Mouse (Mus musculus) myocyte (in vitro differentiated cells): ENCODE results near the gene Man2a2. TPM values are rescaled to one million over a fixed set of nuclear protein-coding genes. Genes with fewer than 3 reads are reported as not detected.

Experiments used
- H3K27me3 ChIP-seq: one replicate; pipeline ENCODE4 v1.6.1; 2011; ENCODE audit not compliant: control insufficient read depth, insufficient read depth, insufficient read length
- H3K36me3 ChIP-seq: one replicate; pipeline ENCODE4 v1.6.1; 2011; ENCODE audit not compliant: control insufficient read depth, insufficient read depth
- H3K4me2 ChIP-seq: one replicate; pipeline ENCODE4 v1.6.1; 2011; ENCODE audit warnings: low read depth, control low read depth
- H3K4me3 ChIP-seq: one replicate; pipeline ENCODE4 v1.5.1; 2011; ENCODE audit warnings: mild to moderate bottlenecking, control low read depth, moderate library complexity
- H3K79me2 ChIP-seq: one replicate; pipeline ENCODE4 v1.6.1; 2011; ENCODE audit not compliant: control insufficient read depth, insufficient read depth
- H3ac ChIP-seq: one replicate; pipeline ENCODE4 v1.6.1; 2011; ENCODE audit not compliant: control insufficient read depth, insufficient read length
- CEBPB ChIP-seq: IDR thresholded peaks from 2 replicates; pipeline ENCODE4 v1.6.1; 2011; ENCODE audit warnings: mild to moderate bottlenecking, moderate library complexity; ENCODE audit not compliant: poor library complexity, insufficient read depth, severe bottlenecking
- E2F4 ChIP-seq: IDR thresholded peaks from one replicate; pipeline ENCODE4 v1.6.1; 2011; ENCODE audit warnings: mild to moderate bottlenecking, control low read depth, moderate library complexity; ENCODE audit not compliant: insufficient read depth
- MAX ChIP-seq: IDR thresholded peaks from one replicate; pipeline ENCODE4 v1.6.1; 2011; ENCODE audit warnings: low read depth, mild to moderate bottlenecking, control low read depth
- MYOD1 ChIP-seq, 3 experiments: IDR thresholded peaks; one replicate each; pipeline ENCODE4 v1.6.1; 2011; ENCODE audit warnings: control low read depth in 2 of 3, low read depth in 2 of 3, mild to moderate bottlenecking in 2 of 3, moderate library complexity in 1 of 3; ENCODE audit not compliant: insufficient read length in 2 of 3, control insufficient read depth in 1 of 3
- MYOG ChIP-seq, 3 experiments: IDR thresholded peaks; one replicate each; pipeline ENCODE4 v1.6.1; 2011; ENCODE audit warnings: control low read depth in 2 of 3, low read depth in 2 of 3, mild to moderate bottlenecking in 2 of 3; ENCODE audit not compliant: insufficient read length in 2 of 3, control insufficient read depth in 1 of 3, insufficient read depth in 1 of 3
- POLR2A ChIP-seq: IDR thresholded peaks from one replicate; pipeline ENCODE4 v1.6.1; 2011; ENCODE audit warnings: low read depth, mild to moderate bottlenecking, control low read depth, moderate library complexity; ENCODE audit not compliant: insufficient read length
- POLR2AphosphoS2 ChIP-seq: IDR thresholded peaks from one replicate; pipeline ENCODE4 v1.6.1; 2011; ENCODE audit warnings: low read depth, control low read depth; ENCODE audit not compliant: insufficient read length
- REST ChIP-seq: IDR thresholded peaks from one replicate; pipeline ENCODE4 v1.6.1; 2011; ENCODE audit warnings: mild to moderate bottlenecking, control low read depth, moderate library complexity; ENCODE audit not compliant: insufficient read depth, insufficient read length
- SRF ChIP-seq: IDR thresholded peaks from one replicate; pipeline ENCODE4 v1.6.1; 2011; ENCODE audit warnings: low read depth; ENCODE audit not compliant: control insufficient read depth, insufficient read length
- TCF12 ChIP-seq: IDR thresholded peaks from one replicate; pipeline ENCODE4 v1.6.1; 2011; ENCODE audit warnings: mild to moderate bottlenecking, control low read depth; ENCODE audit not compliant: poor library complexity, insufficient read depth, severe bottlenecking
- TCF3 ChIP-seq: IDR thresholded peaks from one replicate; pipeline ENCODE4 v1.6.1; 2011; ENCODE audit warnings: low read depth, control low read depth; ENCODE audit not compliant: insufficient read length
- USF1 ChIP-seq: IDR thresholded peaks from one replicate; pipeline ENCODE4 v1.6.1; 2011; ENCODE audit warnings: low read depth, mild to moderate bottlenecking, control low read depth, moderate library complexity
- polyA plus RNA-seq: library from polyadenylated mRNA; unstranded; fragments of >200 nt; fragmentation: generic; extraction: Trizol; gene quantifications from one replicate; pipeline ENCODE4 v1.2.1, GENCODE M21; 2012; ENCODE audit warnings: missing spikeins

The Man2a2 gene
- polyA plus RNA-seq, result 35.7 TPM

- peak within 1 kb of the TSS; percentile 84 for H3K4me2 ChIP-seq
- H3K27me3 ChIP-seq, result no peaks in the 10 kb centered on the region
- H3K4me3 ChIP-seq, result peak within 1 kb of the TSS; percentile 41
- no peaks in the 10 kb centered on the region for H3K79me2 ChIP-seq
- peak within 1 kb of the TSS; percentile 62 for H3ac ChIP-seq
- TF ChIP-seq MYOG (IDR thresholded peaks at IDR 0.05; ENCODE audit: control insufficient read depth in 1 of 3, insufficient read depth in 1 of 3, insufficient read length in 2 of 3, low read depth in 2 of 3) (peak in 2 of 3 experiments; percentile 16 to 52), REST (no peak), TCF3 (no peak), MAX (no peak), TCF12 (no peak), USF1 (no peak), POLR2A (peak; percentile 67), SRF (no peak), POLR2AphosphoS2 (no peak), MYOD1 (IDR thresholded peaks at IDR 0.05; ENCODE audit: control insufficient read depth in 1 of 3, insufficient read length in 2 of 3, low read depth in 2 of 3) (peak in 2 of 3 experiments; percentile 23 to 32), CEBPB (no peak)
- no peaks in the 10 kb centered on the region for H3K36me3 ChIP-seq
These were observed at the start of gene Man2a2 for GRCm38 (mm10) chr7:80371041-80371751. Gene Man2a2 (minus strand): TSS chr7:80371375.

- H3K79me2 ChIP-seq, result no peaks in the 10 kb centered on the region
- no peak for TF ChIP-seq REST
- TF ChIP-seq TCF12, result no peak
- TF ChIP-seq USF1, result no peak
- TF ChIP-seq TCF3, result no peak
- no peak for TF ChIP-seq E2F4
These were observed 49.4 kb upstream of the Man2a2 start for GRCm38 (mm10) chr7:80420586-80420985.

GRCm38 (mm10) chr7:80419278-80419677 is 48.1 kb upstream of the Man2a2 start:
- TF ChIP-seq USF1 (no peak), E2F4 (no peak), MYOG (IDR thresholded peaks at IDR 0.05; ENCODE audit: control insufficient read depth in 1 of 3, insufficient read depth in 1 of 3, insufficient read length in 2 of 3, low read depth in 2 of 3) (no peak), TCF12 (no peak), POLR2AphosphoS2 (no peak), REST (no peak), MAX (no peak), POLR2A (no peak), CEBPB (no peak), TCF3 (no peak), MYOD1 (IDR thresholded peaks at IDR 0.05; ENCODE audit: control insufficient read depth in 1 of 3, insufficient read length in 2 of 3, low read depth in 2 of 3) (no peak), SRF (no peak)
- H3K27me3 ChIP-seq, result no peaks in the 10 kb centered on the region
- H3K4me3 ChIP-seq, result no peak overlapping the region

More at GRCm38 (mm10) chr7:80420586-80420985, 49.4 kb upstream of the Man2a2 start:
- H3K4me3 ChIP-seq, result no peak overlapping the region
- no peaks in the 10 kb centered on the region for H3K27me3 ChIP-seq
- H3ac ChIP-seq, result no peak overlapping the region
- no peaks in the 10 kb centered on the region for H3K36me3 ChIP-seq
- no peak overlapping the region for H3K4me2 ChIP-seq

GRCm38 (mm10) chr7:80418036-80418435 is 46.9 kb upstream of the Man2a2 start:
- no peak overlapping the region for H3ac ChIP-seq
- H3K79me2 ChIP-seq, result no peaks in the 10 kb centered on the region
- no peak overlapping the region for H3K4me2 ChIP-seq
- no peaks in the 10 kb centered on the region for H3K36me3 ChIP-seq
- no peak overlapping the region for H3K4me3 ChIP-seq
- TF ChIP-seq SRF (no peak), POLR2A (no peak), TCF3 (no peak), E2F4 (no peak), CEBPB (no peak), REST (no peak), MYOD1 (IDR thresholded peaks at IDR 0.05; ENCODE audit: control insufficient read depth in 1 of 3, insufficient read length in 2 of 3, low read depth in 2 of 3) (peak in 1 of 3 experiments; percentile 51)
- H3K27me3 ChIP-seq, result no peaks in the 10 kb centered on the region

More at GRCm38 (mm10) chr7:80419278-80419677, 48.1 kb upstream of the Man2a2 start:
- Histone ChIP-seq H3K4me2 (no peak overlapping the region), H3K79me2 (no peaks in the 10 kb centered on the region), H3ac (no peak overlapping the region), H3K36me3 (no peaks in the 10 kb centered on the region)

- Histone ChIP-seq H3K4me3 (no peak overlapping the region), H3ac (no peak overlapping the region), H3K4me2 (no peak overlapping the region), H3K79me2 (no peaks in the 10 kb centered on the region), H3K27me3 (no peaks in the 10 kb centered on the region), H3K36me3 (no peaks in the 10 kb centered on the region)
- no peak for TF ChIP-seq MYOG (IDR thresholded peaks at IDR 0.05; ENCODE audit: control insufficient read depth in 1 of 3, insufficient read depth in 1 of 3, insufficient read length in 2 of 3, low read depth in 2 of 3)
- TF ChIP-seq POLR2AphosphoS2, result no peak
- TF ChIP-seq USF1, result no peak
- TF ChIP-seq CEBPB, result no peak
- no peak for TF ChIP-seq POLR2A
- TF ChIP-seq TCF3, result no peak
These were observed 46.4 kb upstream of the Man2a2 start for GRCm38 (mm10) chr7:80417601-80418000.
